Mouse (Mus musculus) kidney, adult 2 months (tissue): Measurements from ENCODE around the gene Hoxa3.

Source experiments
- CTCF ChIP-seq: fragments of 200-500 bp; conservative IDR thresholded peaks from 2 replicates; pipeline ENCODE4 v1.5.1; 2011; ENCODE audit warnings: low read depth, mild to moderate bottlenecking, control low read depth, low read length, moderate library complexity, mixed read lengths; ENCODE audit not compliant: insufficient read depth, insufficient read length
- POLR2A ChIP-seq: fragments of 200-500 bp; IDR thresholded peaks from one replicate; pipeline ENCODE4 v1.6.1; 2011; ENCODE audit warnings: low read depth, low read length, control low read depth

DNA sequence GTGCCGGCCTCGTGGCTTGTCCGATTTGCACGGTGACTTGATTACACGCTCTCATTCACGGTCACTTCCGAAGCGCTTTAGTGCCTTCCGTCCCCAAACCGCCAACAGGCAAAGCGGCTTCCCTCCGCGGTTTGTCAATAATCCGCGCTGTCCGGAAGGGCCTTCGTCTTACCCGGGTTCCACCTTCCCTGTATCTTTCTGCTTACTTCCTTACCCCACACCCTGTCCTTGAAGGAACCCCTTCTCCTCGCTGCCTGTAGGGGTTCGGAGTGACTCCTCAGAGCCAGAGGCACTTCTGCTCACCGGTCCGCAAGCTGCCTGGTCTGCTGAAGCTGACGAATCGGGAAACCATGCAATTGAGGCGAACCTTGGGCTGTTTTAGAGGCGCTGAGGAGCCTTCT lies 33.3 kb upstream of the Hoxa3 start:
- no peak for TF ChIP-seq POLR2A
- TF ChIP-seq CTCF = no peak
